9 mouse cellular contexts compared by ENCODE assay signal in the genomic region with DNA sequence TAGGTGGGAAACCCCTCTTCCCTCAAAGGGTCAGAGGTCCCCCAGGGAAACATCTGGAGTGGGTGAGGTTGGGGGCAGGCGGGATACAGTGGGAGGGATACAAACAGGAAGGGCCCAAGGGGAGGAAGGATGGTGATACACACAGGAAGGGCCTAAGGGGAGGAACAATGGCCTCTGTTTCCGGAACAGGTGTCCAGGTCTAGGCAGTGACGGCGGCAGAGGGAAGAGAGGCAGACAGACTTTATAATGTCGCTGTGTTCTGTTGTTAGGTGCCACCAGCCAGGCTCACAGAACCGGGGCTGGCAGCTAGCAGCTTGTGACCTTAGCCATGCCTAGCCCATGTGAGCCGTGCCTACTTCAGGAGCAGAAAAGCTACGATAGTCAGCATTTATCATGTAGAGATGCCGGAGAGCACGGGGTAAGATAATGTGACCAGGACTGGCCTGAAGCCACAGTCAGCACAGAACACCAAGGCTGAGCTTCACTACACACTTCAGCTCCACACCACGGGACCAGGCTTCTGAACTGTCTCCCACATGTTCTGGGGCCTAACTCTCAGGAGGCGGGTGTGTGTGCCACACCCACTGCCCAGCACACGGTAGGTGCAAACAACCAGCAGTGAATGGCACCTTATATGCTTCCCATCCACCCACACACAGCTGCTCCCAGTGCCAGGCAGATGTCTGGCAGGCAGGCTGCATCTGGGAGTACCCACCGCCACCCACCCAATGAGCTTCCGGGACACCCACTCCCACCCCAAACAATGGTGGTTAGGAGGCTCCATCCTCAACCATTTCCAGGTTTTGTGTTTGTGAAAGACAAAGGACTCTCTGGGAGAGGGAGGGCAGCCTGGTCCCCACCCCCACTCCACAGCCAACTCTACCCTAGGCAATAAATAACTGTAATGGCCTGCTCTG. TPM values are rescaled to one million over a fixed set of nuclear protein-coding genes. Genes with fewer than 3 reads are reported as not detected.
A peak's percentile ranks its signal among the peaks of the same experiment; 100 is the strongest.
DNase-seq lines count a peak whose midpoint lies in the region; ATAC-seq and TF ChIP-seq lines count a peak whose summit lies in the region.
"Had no signal": no experiment of that assay in that cellular context is flagged by ENCODE, and none has a peak within 500 bp of the region (broad histone marks: within the 10 kb centered on the region; RNA-seq: fewer than 3 reads in every experiment).

No protein-coding gene starts in this region.

- peak; percentile 97 for TF ChIP-seq EP300 in ES-Bruce4 (IDR thresholded peaks at IDR 0.05; ENCODE audit: insufficient read depth, low read depth, low read length)

- DNase-seq in cerebellum, postnatal 10 days: peak; percentile 16 to 25
- DNase-seq in cerebellum, adult 11 months: no peak
- DNase-seq in heart, adult 8-10 months (ENCODE audit: low spot score): peak; percentile 81
- DNase-seq in lung, postnatal 36 days: peak; percentile 80
- no peak for DNase-seq in urinary bladder, adult 18-20 months (ENCODE audit: low spot score in 2 of 2)
- no peak for DNase-seq in spleen, postnatal 4 days (ENCODE audit: low spot score in 2 of 2)

- peaks cover 6% of the 10 kb centered on the region for H3K4me1 ChIP-seq in ES-Bruce4 (ENCODE audit: control insufficient read depth, insufficient read depth, low read length)
- H3K4me1 ChIP-seq in kidney, embryonic 15.5 days: peaks cover 62% of the 10 kb centered on the region

- H3K4me3 ChIP-seq in ES-Bruce4 (ENCODE audit: low read depth, low read length): peak overlapping the region; percentile 55
- peak overlapping the region; percentile 5; the same call in 1 of the 2 replicates for H3K4me3 ChIP-seq in kidney, embryonic 15.5 days (replicated peaks)
- H3K4me3 ChIP-seq: erythroblast, embryonic 14.5 days had no signal

- H3K27ac ChIP-seq in ES-Bruce4 (ENCODE audit: insufficient read depth, low read length): peak overlapping the region; percentile 58
- peak overlapping the region; percentile 84 for H3K27ac ChIP-seq in kidney, embryonic 15.5 days

- 57% methylated on average over 15 of the region's 15 CpGs for WGBS in kidney, embryonic 15.5 days

- no peak for TF ChIP-seq POLR2A in ES-Bruce4 (IDR thresholded peaks at IDR 0.05; ENCODE audit: insufficient read depth, low read length)

- no peaks in the 10 kb centered on the region for H3K9me3 ChIP-seq in ES-Bruce4 (replicated peaks; ENCODE audit: control insufficient read depth, insufficient read depth, low read length, poor library complexity, severe bottlenecking)
- H3K9me3 ChIP-seq in kidney, embryonic 15.5 days (replicated peaks): no peaks in the 10 kb centered on the region

- H3K27me3 ChIP-seq in ES-Bruce4 (ENCODE audit: control insufficient read depth, insufficient read depth, low read length, poor library complexity, severe bottlenecking): no peaks in the 10 kb centered on the region
- no peaks in the 10 kb centered on the region for H3K27me3 ChIP-seq in kidney, embryonic 15.5 days

- H3K4me2 ChIP-seq in kidney, embryonic 15.5 days: peak overlapping the region; percentile 97; the same call in 1 of the 2 replicates

- peaks cover 25% of the 10 kb centered on the region for H3K36me3 ChIP-seq in ES-Bruce4 (ENCODE audit: control insufficient read depth, insufficient read depth, low read length, poor library complexity, severe bottlenecking)
- H3K36me3 ChIP-seq in kidney, embryonic 15.5 days: peaks cover 38% of the 10 kb centered on the region

- no peak for ATAC-seq in kidney, embryonic 15.5 days (replicated peaks; ENCODE audit: low FRiP score)

- peak overlapping the region; percentile 4 for H3K9ac ChIP-seq in ES-Bruce4 (ENCODE audit: low read depth, poor library complexity, severe bottlenecking)
- H3K9ac ChIP-seq in kidney, embryonic 15.5 days: no peak overlapping the region

- TF ChIP-seq CTCF in ES-Bruce4 (IDR thresholded peaks at IDR 0.05; ENCODE audit: low read depth, low read length): no peak

RNA-seq across cellular contexts. Expression of a gene that starts 3.6 kb away (rescaled TPM):
- 18.5 and 19.9 TPM in 2 replicates for polyA plus RNA-seq in ES-Bruce4 (2011; ENCODE audit: insufficient read depth, insufficient read length, low read depth, missing spikeins)
- 10 to 100 TPM in 3 of 4 experiments, 1 to 10 TPM in 1; 9.2 to 10.8 (median 10.3) TPM for total RNA-seq in heart, adult 8-10 months (2022)
- polyA plus RNA-seq in kidney, embryonic 15.5 days (2015; fragmentation: Nextera tagmentation; extraction: Ambion mirVana): 27.8 and 32.1 TPM in 2 replicates

RNA-seq across cellular contexts. Expression of a gene that starts 3.7 kb away (rescaled TPM):
- polyA plus RNA-seq in ES-Bruce4 (2011; ENCODE audit: insufficient read depth, insufficient read length, low read depth, missing spikeins): 10.1 and 10.6 TPM in 2 replicates
- 1 to 10 TPM in 1 of 4 experiments, under 1 TPM in 3; 0.22 to 1.0 (median 0.63) TPM for total RNA-seq in heart, adult 8-10 months (2022)
- polyA plus RNA-seq in kidney, embryonic 15.5 days (2015; fragmentation: Nextera tagmentation; extraction: Ambion mirVana): 3.4 and 3.8 TPM in 2 replicates
- polyA plus RNA-seq: erythroblast, embryonic 14.5 days had no signal

RNA-seq across cellular contexts. Expression of a gene that starts 11.3 kb away (rescaled TPM):
- polyA plus RNA-seq in ES-Bruce4 (2011; ENCODE audit: insufficient read depth, insufficient read length, low read depth, missing spikeins): 17.9 and 20.2 TPM in 2 replicates
- 10 to 100 TPM; 12.6 to 19.1 (median 15.3) TPM for total RNA-seq in heart, adult 8-10 months (2022)
- 43.1 and 44.0 TPM in 2 replicates for polyA plus RNA-seq in kidney, embryonic 15.5 days (2015; fragmentation: Nextera tagmentation; extraction: Ambion mirVana)

RNA-seq across cellular contexts. Expression of a gene that starts 27.5 kb away (rescaled TPM):
- polyA plus RNA-seq in ES-Bruce4 (2011; ENCODE audit: insufficient read depth, insufficient read length, low read depth, missing spikeins): 202 and 205 TPM in 2 replicates
- total RNA-seq in heart, adult 8-10 months (2022): 10 to 100 TPM; 18.4 to 23.7 (median 21.4) TPM
- 163 and 169 TPM in 2 replicates for polyA plus RNA-seq in kidney, embryonic 15.5 days (2015; fragmentation: Nextera tagmentation; extraction: Ambion mirVana)

RNA-seq across cellular contexts. Expression of a gene that starts 40.4 kb away (rescaled TPM):
- polyA plus RNA-seq in ES-Bruce4 (2011; ENCODE audit: insufficient read depth, insufficient read length, low read depth, missing spikeins): 609 and 639 TPM in 2 replicates
- 100 to 1,000 TPM; 119 to 149 (median 133) TPM for total RNA-seq in heart, adult 8-10 months (2022)
- 443 and 447 TPM in 2 replicates for polyA plus RNA-seq in kidney, embryonic 15.5 days (2015; fragmentation: Nextera tagmentation; extraction: Ambion mirVana)

Comparison
In these comparisons a context has a peak if more than half of its experiments do, and no peak if none do; other contexts are left out.
1. DNase-seq: peak in cerebellum, postnatal 10 days (2 of 2), heart, adult 8-10 months (single experiment) and lung, postnatal 36 days (single experiment); none in cerebellum, adult 11 months (single experiment), urinary bladder, adult 18-20 months (0 of 2) and spleen, postnatal 4 days (0 of 2).